Mouse (Mus musculus): ENCODE data around the gene Rhod.
A peak's percentile ranks its signal among the peaks of the same experiment; 100 is the strongest.

The Rhod gene

GRCm38 (mm10) chr19:4449230-4449629 lies 10.0 kb upstream of the Rhod start:
- no peak for DNase-seq

GRCm38 (mm10) chr19:4447445-4447844 lies 8.2 kb upstream of the Rhod start:
- no peak for DNase-seq

GRCm38 (mm10) chr19:4446661-4447420 lies 7.6 kb upstream of the Rhod start:
- DNase-seq: no peak

- DNase-seq: peak; percentile 48
Observed at GRCm38 (mm10) chr19:4442408-4442807, 3.2 kb upstream of the Rhod start.

GRCm38 (mm10) chr19:4441621-4442161 lies 2.5 kb upstream of the Rhod start:
- DNase-seq: no peak

- DNase-seq: no peak
Observed at GRCm38 (mm10) chr19:4441090-4441591, 1.9 kb upstream of the Rhod start.

GRCm38 (mm10) chr19:4440222-4440621 lies 990 bp upstream of the Rhod start:
- DNase-seq: no peak

GRCm38 (mm10) chr19:4438791-4439160 lies 456 bp downstream of the Rhod start:
- DNase-seq: no peak

- DNase-seq: no peak
Observed at GRCm38 (mm10) chr19:4437886-4438285, 1.3 kb downstream of the Rhod start.

- no peak for DNase-seq
Observed at GRCm38 (mm10) chr19:4436254-4436653, 3.0 kb downstream of the Rhod start.

GRCm38 (mm10) chr19:4434999-4435398 lies 4.2 kb downstream of the Rhod start:
- no peak for DNase-seq

- no peak for DNase-seq
Observed at GRCm38 (mm10) chr19:4433756-4434155, 5.5 kb downstream of the Rhod start.

GRCm38 (mm10) chr19:4430091-4430620 lies 9.1 kb downstream of the Rhod start:
- no peak for DNase-seq

GRCm38 (mm10) chr19:4425610-4426366 lies 13.4 kb downstream of the Rhod start:
- DNase-seq: no peak

GRCm38 (mm10) chr19:4423021-4423420 lies 16.2 kb downstream of the Rhod start:
- no peak for DNase-seq

- DNase-seq: no peak
Observed at GRCm38 (mm10) chr19:4422581-4422980, 16.7 kb downstream of the Rhod start.

GRCm38 (mm10) chr19:4420153-4420910 lies 18.9 kb downstream of the Rhod start:
- no peak for DNase-seq

GRCm38 (mm10) chr19:4419711-4420110 lies 19.5 kb downstream of the Rhod start:
- DNase-seq: no peak

GRCm38 (mm10) chr19:4417713-4418112 lies 21.5 kb downstream of the Rhod start:
- DNase-seq: no peak

- peak; percentile 12 for DNase-seq
Observed at GRCm38 (mm10) chr19:4417183-4417582, 22.0 kb downstream of the Rhod start.

GRCm38 (mm10) chr19:4414631-4415030 lies 24.6 kb downstream of the Rhod start:
- no peak for DNase-seq

GRCm38 (mm10) chr19:4409062-4409461 lies 30.2 kb downstream of the Rhod start:
- DNase-seq: no peak

- DNase-seq: no peak
Observed at GRCm38 (mm10) chr19:4404840-4405239, 34.4 kb downstream of the Rhod start.
